Mouse (Mus musculus) neutrophil, adult 5-6 weeks (primary cell): ENCODE measurements around the gene Zbtb34. TPM values are rescaled to one million over a fixed set of nuclear protein-coding genes. Genes with fewer than 3 reads are reported as not detected.

ENCODE experiments used
- ATAC-seq: fragments of 151-379, 151-347 bp; 2 replicates; pipeline ENCODE4 v1.8.0; 2017; ENCODE audit warnings: mild to moderate bottlenecking, moderate TSS enrichment; ENCODE audit not compliant: insufficient number of reproducible peaks, poor library complexity, low FRiP score, severe bottlenecking; ENCODE audit errors: extremely low read depth
- total RNA-seq: library from RNA; stranded (forward); fragments of 200-1000 nt; gene quantifications from 2 replicates; pipeline ENCODE4 v1.2.3, GENCODE M21; 2017

The Zbtb34 gene
- total RNA-seq = 4.5 and 4.8 TPM in 2 replicates

- ATAC-seq = peak; percentile 77
Observed at GRCm38 (mm10) chr2:33430771-33431699, at the start of gene Zbtb34. Zbtb34 (minus strand) TSS chr2:33431324.

GRCm38 (mm10) chr2:33477961-33478755 lies 47.0 kb upstream of the Zbtb34 start:
- no peak for ATAC-seq

- no peak for ATAC-seq
Observed at GRCm38 (mm10) chr2:33475961-33476360, 44.8 kb upstream of the Zbtb34 start.

GRCm38 (mm10) chr2:33468466-33469097 lies 37.5 kb upstream of the Zbtb34 start, which contains the start of gene Zbtb43:
Zbtb43 (minus strand) TSS chr2:33468559.
- ATAC-seq = peak; percentile 98

- ATAC-seq = 0 out of 2 replicates have a peak, but pooled peaks have one; percentile 1
Observed at GRCm38 (mm10) chr2:33467546-33468465, 36.7 kb upstream of the Zbtb34 start.

GRCm38 (mm10) chr2:33465966-33466365 lies 34.8 kb upstream of the Zbtb34 start:
- no peak for ATAC-seq

GRCm38 (mm10) chr2:33465215-33465614 lies 34.1 kb upstream of the Zbtb34 start:
- no peak for ATAC-seq

GRCm38 (mm10) chr2:33462066-33462465 lies 30.9 kb upstream of the Zbtb34 start:
- ATAC-seq = no peak

GRCm38 (mm10) chr2:33461066-33461465 lies 29.9 kb upstream of the Zbtb34 start:
- no peak for ATAC-seq

- no peak for ATAC-seq
Observed at GRCm38 (mm10) chr2:33459660-33460059, 28.5 kb upstream of the Zbtb34 start.

- no peak for ATAC-seq
Observed at GRCm38 (mm10) chr2:33456696-33457095, 25.6 kb upstream of the Zbtb34 start.

GRCm38 (mm10) chr2:33456242-33456641 lies 25.1 kb upstream of the Zbtb34 start:
- no peak for ATAC-seq

GRCm38 (mm10) chr2:33455350-33455749 lies 24.2 kb upstream of the Zbtb34 start:
- ATAC-seq = no peak

GRCm38 (mm10) chr2:33454816-33455215 lies 23.7 kb upstream of the Zbtb34 start:
- ATAC-seq = no peak

GRCm38 (mm10) chr2:33453476-33453875 lies 22.4 kb upstream of the Zbtb34 start:
- ATAC-seq = no peak

- no peak for ATAC-seq
Observed at GRCm38 (mm10) chr2:33452721-33453120, 21.6 kb upstream of the Zbtb34 start.

- no peak for ATAC-seq
Observed at GRCm38 (mm10) chr2:33452140-33452539, 21.0 kb upstream of the Zbtb34 start.
